Mouse (Mus musculus): Measurements from ENCODE around the gene Pcbd2.

Gene Pcbd2

DNA sequence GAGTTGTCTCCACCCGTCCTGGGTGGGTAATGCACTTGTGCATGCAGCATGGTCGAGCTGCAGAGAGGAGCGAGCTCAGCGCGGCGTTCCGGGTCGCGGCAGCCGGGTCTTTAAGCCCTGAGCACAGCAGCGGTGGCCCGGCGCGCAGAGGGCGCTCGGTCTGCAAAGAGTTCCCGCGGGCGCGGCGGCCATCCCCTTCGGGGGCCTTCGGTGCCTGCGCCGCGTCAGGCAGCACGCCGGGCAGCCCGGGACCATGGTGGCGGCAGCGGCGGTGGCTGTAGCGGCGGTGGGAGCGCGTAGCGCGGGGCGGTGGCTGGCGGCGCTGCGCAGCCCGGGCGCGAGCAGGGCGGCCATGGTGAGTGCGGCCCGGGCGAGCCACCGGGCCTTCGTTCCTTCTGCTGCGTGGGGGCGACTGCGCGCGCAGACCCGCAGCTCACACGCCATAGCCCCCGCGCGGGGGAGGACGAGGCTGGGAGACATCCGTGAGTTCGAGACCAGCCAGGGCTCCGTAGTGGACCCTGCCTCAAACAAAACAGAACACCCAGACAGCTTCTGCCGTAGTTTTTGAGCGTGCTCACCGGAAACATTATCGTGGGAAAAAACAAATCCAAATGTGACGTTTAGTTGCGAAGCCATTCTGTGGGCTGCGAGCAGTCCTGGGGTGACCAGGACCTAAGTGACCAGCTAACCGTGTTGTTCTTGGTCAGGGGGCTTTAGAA is at the start of gene Pcbd2:
TSS of gene Pcbd2 (plus strand) at position 249 of the 719 bp plus-strand sequence.
- peak; percentile 50 for DNase-seq (ENCODE audit: extremely low read depth, low read depth)

GRCm38 (mm10) chr13:55682201-55682600 is 45.0 kb upstream of the Pcbd2 start:
- no peak for DNase-seq (ENCODE audit: extremely low read depth, low read depth)

- DNase-seq (ENCODE audit: extremely low read depth, low read depth), result no peak
These were observed 43.6 kb upstream of the Pcbd2 start for GRCm38 (mm10) chr13:55683581-55683980.

- DNase-seq (ENCODE audit: extremely low read depth, low read depth), result no peak
These were observed 41.0 kb upstream of the Pcbd2 start for GRCm38 (mm10) chr13:55686107-55686633.

- DNase-seq (ENCODE audit: extremely low read depth, low read depth), result peak; percentile 54
These were observed 39.1 kb upstream of the Pcbd2 start for GRCm38 (mm10) chr13:55687927-55688602.

DNA sequence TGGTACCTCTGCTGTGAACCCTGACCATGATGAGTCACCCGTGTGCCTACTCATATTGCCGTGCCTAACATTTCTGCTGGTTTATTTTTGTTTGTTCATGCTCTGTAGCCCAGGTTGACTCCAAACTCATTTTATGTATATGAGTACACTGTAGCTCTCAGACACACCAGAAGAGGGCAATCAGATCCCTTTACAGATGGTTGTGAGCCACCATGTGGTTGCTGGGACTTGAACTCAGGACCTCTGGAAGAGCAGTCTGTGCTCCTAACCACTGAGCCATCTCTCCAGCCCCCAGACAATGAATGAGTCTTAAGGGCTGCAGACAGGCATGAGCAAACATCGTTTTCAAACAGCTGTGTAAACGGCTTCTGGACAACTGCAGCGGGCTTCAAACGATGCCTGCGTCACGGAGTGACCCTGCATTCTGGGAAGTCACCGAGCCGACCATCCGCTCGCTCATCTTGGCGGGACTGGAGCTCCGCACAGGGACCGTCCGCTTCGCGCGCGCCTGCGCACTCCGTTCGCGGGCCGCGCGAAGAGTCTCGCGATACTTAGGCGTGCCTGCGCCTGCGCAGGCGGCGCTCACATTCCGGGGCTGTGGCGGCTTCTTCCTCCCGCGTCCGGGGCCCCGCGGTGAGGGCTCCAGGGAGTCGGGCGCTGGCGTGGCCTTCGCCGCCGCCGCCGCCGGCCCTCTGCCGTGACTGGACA is 34.5 kb upstream of the Pcbd2 start, which contains the start of gene B230219D22Rik:
TSS of gene B230219D22Rik (plus strand) at position 590 of the 708 bp plus-strand sequence.
- peak; percentile 78 for DNase-seq (ENCODE audit: extremely low read depth, low read depth)

GRCm38 (mm10) chr13:55693243-55693721 is 33.9 kb upstream of the Pcbd2 start:
- no peak for DNase-seq (ENCODE audit: extremely low read depth, low read depth)

DNA sequence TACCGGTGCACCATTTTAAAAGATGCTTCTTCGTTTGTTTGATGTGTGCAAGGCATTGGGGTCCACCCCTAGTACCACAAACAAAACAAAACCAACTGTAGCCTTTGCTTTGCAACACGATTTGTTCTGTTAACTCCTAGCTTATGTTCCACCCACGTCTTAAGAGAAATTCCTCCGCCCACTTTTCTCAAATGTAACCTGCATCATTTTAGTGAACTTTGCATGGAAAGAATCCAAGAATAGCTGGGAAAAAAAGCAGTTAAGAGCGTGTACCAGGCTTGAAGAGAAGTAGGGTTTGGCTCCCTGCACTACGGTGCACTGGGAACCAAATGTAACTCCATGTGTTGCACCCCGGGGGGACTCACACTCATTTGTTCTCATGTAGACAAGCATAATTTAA is 33.1 kb upstream of the Pcbd2 start:
- DNase-seq (ENCODE audit: extremely low read depth, low read depth), result no peak

GRCm38 (mm10) chr13:55695989-55696388 is 31.2 kb upstream of the Pcbd2 start:
- peak; percentile 50 for DNase-seq (ENCODE audit: extremely low read depth, low read depth)

- DNase-seq (ENCODE audit: extremely low read depth, low read depth), result no peak
These were observed 22.9 kb upstream of the Pcbd2 start for GRCm38 (mm10) chr13:55704301-55704700.

DNA sequence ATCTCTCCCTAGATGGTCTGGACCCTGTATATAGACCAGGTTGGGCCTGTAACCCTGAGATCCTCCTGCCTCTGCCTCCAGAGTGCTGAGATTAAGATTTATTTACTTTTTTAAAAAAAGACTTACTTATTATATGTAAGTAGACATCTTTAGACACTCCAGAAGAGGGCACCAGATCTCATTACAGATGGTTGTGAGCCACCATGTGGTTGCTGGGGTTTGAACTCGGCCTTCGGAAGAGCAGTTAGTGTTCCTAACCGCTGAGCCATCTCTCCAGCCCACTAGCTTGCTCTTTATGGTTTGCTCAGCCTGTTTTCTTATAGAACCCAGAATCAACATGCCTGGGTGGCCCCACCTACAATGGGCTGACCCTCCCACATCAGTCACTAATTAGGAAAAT is 14.3 kb upstream of the Pcbd2 start:
- no peak for DNase-seq (ENCODE audit: extremely low read depth, low read depth)

- DNase-seq (ENCODE audit: extremely low read depth, low read depth), result peak; percentile 61
These were observed 12.5 kb upstream of the Pcbd2 start, which contains the start of gene Txndc15 for GRCm38 (mm10) chr13:55714501-55715166. Txndc15 (plus strand) TSS chr13:55714650.

- DNase-seq (ENCODE audit: extremely low read depth, low read depth), result no peak
These were observed 12.0 kb upstream of the Pcbd2 start for GRCm38 (mm10) chr13:55715167-55715512.

- no peak for DNase-seq (ENCODE audit: extremely low read depth, low read depth)
These were observed 11.2 kb upstream of the Pcbd2 start for GRCm38 (mm10) chr13:55715908-55716510.

- no peak for DNase-seq (ENCODE audit: extremely low read depth, low read depth)
These were observed 5.7 kb upstream of the Pcbd2 start for GRCm38 (mm10) chr13:55721516-55721915.

- no peak for DNase-seq (ENCODE audit: extremely low read depth, low read depth)
These were observed 5.2 kb upstream of the Pcbd2 start for GRCm38 (mm10) chr13:55721995-55722394.

GRCm38 (mm10) chr13:55726598-55727119 is 509 bp upstream of the Pcbd2 start:
- DNase-seq (ENCODE audit: extremely low read depth, low read depth), result peak; percentile 38

DNA sequence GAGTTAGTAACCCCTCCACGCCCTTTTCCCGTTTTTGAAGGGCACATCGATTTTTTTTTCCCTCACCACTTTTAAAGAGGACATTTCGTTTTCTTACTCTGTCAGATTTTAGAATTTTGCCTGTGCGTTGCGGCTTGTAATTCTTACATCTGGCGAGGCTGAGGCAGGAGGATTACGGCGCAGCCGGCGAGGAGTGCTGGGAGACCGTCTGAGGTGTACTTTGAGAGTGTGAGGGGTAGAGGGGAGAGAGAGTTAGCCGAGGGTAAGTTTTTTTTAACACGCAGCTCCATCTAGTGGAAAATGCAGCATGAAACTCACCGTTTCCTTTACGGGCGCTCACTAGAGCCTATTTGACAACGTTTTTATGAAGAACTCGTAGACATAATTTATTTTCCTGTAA is 671 bp downstream of the Pcbd2 start:
- DNase-seq (ENCODE audit: extremely low read depth, low read depth), result peak; percentile 73

DNA sequence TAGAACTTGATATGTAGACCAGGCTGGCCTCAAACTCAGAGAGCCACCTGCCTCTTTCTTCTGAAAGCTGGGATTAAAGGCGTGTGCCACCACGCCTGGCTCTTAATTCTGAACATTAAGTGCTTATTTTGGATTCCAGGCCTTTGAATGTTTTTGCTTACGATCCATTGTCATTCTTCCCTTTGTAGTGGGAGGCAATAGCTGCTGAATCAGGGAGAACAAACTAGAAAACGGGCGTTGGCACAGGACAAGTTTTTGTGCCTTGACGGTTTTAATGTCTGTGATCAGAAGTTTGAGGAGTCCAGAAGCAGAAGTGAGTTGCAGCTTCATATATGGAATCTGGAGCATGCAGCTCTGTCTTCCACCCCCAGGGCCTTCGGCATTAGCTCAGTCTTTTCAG is 3.5 kb downstream of the Pcbd2 start:
- no peak for DNase-seq (ENCODE audit: extremely low read depth, low read depth)

- DNase-seq (ENCODE audit: extremely low read depth, low read depth), result peak; percentile 85
These were observed 5.0 kb downstream of the Pcbd2 start for GRCm38 (mm10) chr13:55732121-55732520.
